Mouse (Mus musculus): ENCODE results near the gene Gpam.

DNA sequence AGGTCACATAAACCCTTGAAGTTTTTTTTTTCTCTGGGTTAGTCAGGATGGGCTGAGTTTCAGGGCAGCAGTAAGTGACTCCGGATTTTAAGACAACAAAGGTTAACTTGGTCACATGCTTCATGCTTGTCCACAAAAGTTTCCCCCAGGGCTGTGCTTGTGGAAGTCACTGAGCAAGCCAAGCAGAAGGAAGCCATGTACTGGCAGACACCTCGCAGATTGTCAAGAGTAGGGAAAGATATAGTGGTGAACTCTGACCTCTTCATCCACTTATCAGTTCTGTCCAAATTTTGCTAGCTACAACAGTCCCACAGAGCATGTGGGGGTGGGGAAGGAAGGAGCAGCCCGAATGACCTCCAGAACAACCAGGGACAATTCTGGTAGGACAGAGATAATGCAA is 19.1 kb downstream of the Gpam start:
- TF ChIP-seq CTCF (IDR thresholded peaks at IDR 0.05; ENCODE audit: low read depth, low read length): no peak
- no peak for TF ChIP-seq POLR2A (IDR thresholded peaks at IDR 0.05; ENCODE audit: borderline replicate concordance, low read depth, low read length)

All from bone marrow macrophage, adult 2 months (primary cell).